Mouse (Mus musculus) ES-Bruce4 (cell line): ENCODE measurements around the gene Slc30a2. TPM values are rescaled to one million over a fixed set of nuclear protein-coding genes. Genes with fewer than 3 reads are reported as not detected.
"Not testable (repeated sequence)": the region's sequence is repeated elsewhere in the genome, so short reads cannot be mapped to it uniquely, and the experiment has no call there.

Source experiments
- H3K27ac ChIP-seq: 2 replicates; pipeline ENCODE4 v1.5.1; 2012; ENCODE audit warnings: low read length, inconsistent platforms; ENCODE audit not compliant: insufficient read depth
- H3K27me3 ChIP-seq: 2 replicates; pipeline ENCODE4 v1.6.1; 2012; ENCODE audit warnings: mild to moderate bottlenecking, low read length, inconsistent platforms; ENCODE audit not compliant: control insufficient read depth, poor library complexity, insufficient read depth, severe bottlenecking
- H3K36me3 ChIP-seq: 2 replicates; pipeline ENCODE4 v1.6.1; 2012; ENCODE audit warnings: inconsistent platforms, mild to moderate bottlenecking, low read length, moderate library complexity; ENCODE audit not compliant: control insufficient read depth, poor library complexity, insufficient read depth, severe bottlenecking
- H3K4me1 ChIP-seq: one replicate; pipeline ENCODE4 v1.8.1; 2011; ENCODE audit warnings: low read length; ENCODE audit not compliant: control insufficient read depth, insufficient read depth
- H3K4me3 ChIP-seq: 2 replicates; pipeline ENCODE4 v1.5.1; 2011; ENCODE audit warnings: low read depth, mild to moderate bottlenecking, low read length
- H3K9ac ChIP-seq: 2 replicates; pipeline ENCODE4 v1.6.1; 2012; ENCODE audit warnings: low read depth, mild to moderate bottlenecking, inconsistent platforms; ENCODE audit not compliant: poor library complexity, severe bottlenecking
- H3K9me3 ChIP-seq: replicated peaks from 2 replicates; pipeline ENCODE4 v1.6.1; 2012; ENCODE audit warnings: mild to moderate bottlenecking, low read length, inconsistent platforms; ENCODE audit not compliant: control insufficient read depth, poor library complexity, insufficient read depth, severe bottlenecking
- CTCF ChIP-seq: IDR thresholded peaks from one replicate; pipeline ENCODE4 v1.8.1; 2011; ENCODE audit warnings: low read depth, low read length
- EP300 ChIP-seq: IDR thresholded peaks from 2 replicates; pipeline ENCODE4 v1.6.1; 2011; ENCODE audit warnings: low read depth, low read length; ENCODE audit not compliant: insufficient read depth
- POLR2A ChIP-seq: IDR thresholded peaks from one replicate; pipeline ENCODE4 v1.8.1; 2011; ENCODE audit warnings: low read length; ENCODE audit not compliant: insufficient read depth
- polyA plus RNA-seq: library from polyadenylated mRNA; stranded (reverse); fragments of >200 nt; gene quantifications from 2 replicates; pipeline ENCODE4 v1.2.4, GENCODE M21; 2011; ENCODE audit warnings: low read depth; ENCODE audit not compliant: missing spikeins, insufficient read depth, insufficient read length

Slc30a2 gene
- polyA plus RNA-seq, 1 experiment, result 4.9 TPM

GRCm38 (mm10) chr4:134374306-134374705 is 31.3 kb downstream of the Slc30a2 start:
- H3K27ac ChIP-seq, result 0 out of 2 replicates have a peak overlapping the region, but pooled peaks have one; percentile 9

GRCm38 (mm10) chr4:134378089-134378615 is 35.2 kb downstream of the Slc30a2 start:
- Histone ChIP-seq H3K9me3 (no peaks in the 10 kb centered on the region), H3K36me3 (no peaks in the 10 kb centered on the region), H3K27ac (peak overlapping the region; percentile 69), H3K4me3 (peak overlapping the region; percentile 35), H3K9ac (0 out of 2 replicates have a peak overlapping the region, but pooled peaks have one; percentile 7), H3K4me1 (peaks cover 15% of the 10 kb centered on the region), H3K27me3 (no peaks in the 10 kb centered on the region)
- TF ChIP-seq POLR2A (no peak), EP300 (no peak), CTCF (no peak)

More at GRCm38 (mm10) chr4:134374306-134374705, 31.3 kb downstream of the Slc30a2 start:
- Histone ChIP-seq H3K4me3 (no peak overlapping the region), H3K36me3 (no peaks in the 10 kb centered on the region), H3K27me3 (no peaks in the 10 kb centered on the region), H3K4me1 (peaks cover 11% of the 10 kb centered on the region), H3K9ac (no peak overlapping the region), H3K9me3 (no peaks in the 10 kb centered on the region)
- TF ChIP-seq CTCF (no peak), EP300 (0 out of 2 replicates have a peak, but pooled peaks have one; percentile 28)

- H3K9ac ChIP-seq, result no peak overlapping the region
- no peaks in the 10 kb centered on the region for H3K36me3 ChIP-seq
- H3K27ac ChIP-seq, result peak overlapping the region; percentile 33
- peaks cover 14% of the 10 kb centered on the region for H3K4me1 ChIP-seq
- peak overlapping the region; percentile 34; the same call in 1 of the 2 replicates for H3K4me3 ChIP-seq
- H3K27me3 ChIP-seq, result no peaks in the 10 kb centered on the region
- no peaks in the 10 kb centered on the region for H3K9me3 ChIP-seq
- TF ChIP-seq POLR2A (no peak), EP300 (peak; percentile 84)
These were observed 36.5 kb downstream of the Slc30a2 start for GRCm38 (mm10) chr4:134379510-134379909.

- not testable (repeated sequence) for H3K9me3 ChIP-seq, H3K27me3 ChIP-seq, H3K4me1 ChIP-seq, H3K27ac ChIP-seq, H3K9ac ChIP-seq, H3K4me3 ChIP-seq, H3K36me3 ChIP-seq
These were observed 40.8 kb downstream of the Slc30a2 start, which contains the start of gene Extl1 for GRCm38 (mm10) chr4:134383750-134384149. Extl1 (minus strand) TSS chr4:134383850.

- Histone ChIP-seq H3K4me3 (no peak overlapping the region), H3K36me3 (no peaks in the 10 kb centered on the region), H3K9ac (no peak overlapping the region), H3K27ac (no peak overlapping the region), H3K4me1 (peaks cover 2% of the 10 kb centered on the region), H3K27me3 (no peaks in the 10 kb centered on the region), H3K9me3 (no peaks in the 10 kb centered on the region; the same call in 1 of the 2 replicates)
- TF ChIP-seq CTCF, result no peak
- no peak for TF ChIP-seq POLR2A
- TF ChIP-seq EP300, result no peak
These were observed 44.3 kb downstream of the Slc30a2 start for GRCm38 (mm10) chr4:134387268-134387667.

- Histone ChIP-seq H3K27ac (no peak overlapping the region), H3K9me3 (no peaks in the 10 kb centered on the region; the same call in 1 of the 2 replicates), H3K4me1 (peaks cover 3% of the 10 kb centered on the region), H3K36me3 (no peaks in the 10 kb centered on the region), H3K4me3 (no peak overlapping the region), H3K9ac (no peak overlapping the region), H3K27me3 (no peaks in the 10 kb centered on the region)
- TF ChIP-seq EP300 (no peak), POLR2A (no peak), CTCF (peak; percentile 93)
These were observed 45.4 kb downstream of the Slc30a2 start for GRCm38 (mm10) chr4:134388397-134388796.
